Mouse (Mus musculus) heart, embryonic 16.5 days (tissue): ENCODE measurements at regions not wholly inside any gene's neighbourhood (a gene's known extent, or its start where the extent isn't known, plus 50 kb on each side); places are given as distances from the start of the nearest gene placed in this dataset.

Experiments used
- ATAC-seq: fragments of 200-750 bp; cut with Nextera tagmentation; replicated peaks from 2 replicates; pipeline ENCODE4 v1.8.0; 2017; ENCODE audit warnings: moderate number of reproducible peaks; ENCODE audit not compliant: insufficient read depth, low FRiP score; ENCODE audit errors: extremely low read depth
- H3K27ac ChIP-seq: fragments of 300-500 bp; sonication (generic); 2 replicates; pipeline ENCODE4 v1.5.1; 2014; ENCODE audit warnings: mild to moderate bottlenecking, low read length, control low read depth, moderate library complexity
- H3K27me3 ChIP-seq: fragments of 300-500 bp; sonication (generic); 2 replicates; pipeline ENCODE4 v1.6.1; 2014; ENCODE audit warnings: low read length, mixed read lengths; ENCODE audit not compliant: control insufficient read depth, insufficient read depth
- H3K36me3 ChIP-seq: fragments of 300-500 bp; sonication (generic); 2 replicates; pipeline ENCODE4 v1.6.1; 2014; ENCODE audit not compliant: control insufficient read depth, insufficient read depth
- H3K4me1 ChIP-seq: fragments of 300-500 bp; sonication (generic); 2 replicates; pipeline ENCODE4 v1.6.1; 2014; ENCODE audit warnings: low read length, mixed read lengths; ENCODE audit not compliant: control insufficient read depth, insufficient read depth
- H3K4me2 ChIP-seq: fragments of 300-500 bp; sonication (generic); 2 replicates; pipeline ENCODE4 v1.6.1; 2014; ENCODE audit warnings: low read depth, mild to moderate bottlenecking, control low read depth, low read length
- H3K4me3 ChIP-seq: fragments of 300-500 bp; sonication (generic); 2 replicates; pipeline ENCODE4 v1.5.1; 2014; ENCODE audit warnings: mild to moderate bottlenecking, control low read depth, low read length
- H3K9ac ChIP-seq: fragments of 300-500 bp; sonication (generic); 2 replicates; pipeline ENCODE4 v1.6.1; 2014; ENCODE audit warnings: low read length, control low read depth
- H3K9me3 ChIP-seq: fragments of 300-500 bp; sonication (generic); replicated peaks from 2 replicates; pipeline ENCODE4 v1.6.1; 2016; ENCODE audit warnings: low read length; ENCODE audit not compliant: control insufficient read depth
- WGBS: fragments of 180-500 bp; shearing (Covaris S2); extraction: QIAGEN DNeasy Blood & Tissue Kit; methylation state at CpG from one replicate; pipeline ENCODE4 v1.1.7; 2014; 5-methylcytosine and 5-hydroxymethylcytosine counted together

DNA sequence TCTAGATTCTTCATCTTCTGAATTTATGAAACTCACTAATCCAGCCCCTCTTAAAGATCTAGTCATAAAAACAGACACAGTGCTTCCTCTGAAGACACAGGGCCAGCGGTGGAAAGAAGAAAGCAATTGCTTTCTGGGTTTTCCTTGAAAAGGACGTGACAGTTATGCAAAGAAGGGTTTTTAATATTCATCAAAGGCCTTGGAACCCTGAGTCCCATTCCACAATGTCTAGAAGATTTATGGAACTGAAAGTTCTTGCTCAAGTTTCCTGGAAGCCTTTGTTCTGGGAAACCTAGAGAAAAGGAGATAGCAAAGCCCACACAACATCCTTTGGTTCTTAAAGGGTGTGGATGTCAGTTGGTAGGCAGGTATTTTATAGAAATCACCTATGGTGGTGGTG, 346.0 kb downstream of the Gm45692 start:
- Histone ChIP-seq H3K4me2 (no peak overlapping the region), H3K4me3 (no peak overlapping the region), H3K27ac (no peak overlapping the region), H3K27me3 (no peaks in the 10 kb centered on the region; the same call in 1 of the 2 replicates), H3K9ac (no peak overlapping the region), H3K36me3 (no peaks in the 10 kb centered on the region), H3K4me1 (no peaks in the 10 kb centered on the region), H3K9me3 (no peaks in the 10 kb centered on the region)
- 69% methylated on average over 2 of the region's 2 CpGs for WGBS
- ATAC-seq = no peak

DNA sequence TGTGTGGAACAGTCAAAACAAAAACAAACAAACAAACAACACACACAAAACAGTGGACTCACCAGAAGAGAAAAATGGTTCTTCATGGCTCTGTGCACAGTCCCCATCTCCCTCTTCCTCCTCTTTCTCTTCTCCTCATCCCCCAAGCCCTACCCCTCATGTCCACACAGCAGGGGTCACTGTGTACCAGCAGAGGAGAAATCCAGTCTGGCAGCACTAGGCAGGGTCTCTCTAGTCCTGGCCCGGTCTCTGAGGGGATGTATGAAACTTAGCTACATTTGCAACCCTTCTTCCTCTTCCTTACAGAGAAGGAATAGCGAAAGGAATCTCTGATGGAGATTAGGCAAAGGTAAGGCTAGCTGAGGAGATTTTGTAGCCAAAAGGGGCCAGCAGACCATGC, 349.1 kb downstream of the Gm45692 start:
- Histone ChIP-seq H3K9me3 (no peaks in the 10 kb centered on the region), H3K4me1 (no peaks in the 10 kb centered on the region), H3K36me3 (no peaks in the 10 kb centered on the region), H3K9ac (no peak overlapping the region), H3K4me3 (no peak overlapping the region), H3K27me3 (no peaks in the 10 kb centered on the region), H3K4me2 (no peak overlapping the region), H3K27ac (no peak overlapping the region)
- 64% methylated on average over 2 of the region's 2 CpGs for WGBS
- no peak for ATAC-seq

DNA sequence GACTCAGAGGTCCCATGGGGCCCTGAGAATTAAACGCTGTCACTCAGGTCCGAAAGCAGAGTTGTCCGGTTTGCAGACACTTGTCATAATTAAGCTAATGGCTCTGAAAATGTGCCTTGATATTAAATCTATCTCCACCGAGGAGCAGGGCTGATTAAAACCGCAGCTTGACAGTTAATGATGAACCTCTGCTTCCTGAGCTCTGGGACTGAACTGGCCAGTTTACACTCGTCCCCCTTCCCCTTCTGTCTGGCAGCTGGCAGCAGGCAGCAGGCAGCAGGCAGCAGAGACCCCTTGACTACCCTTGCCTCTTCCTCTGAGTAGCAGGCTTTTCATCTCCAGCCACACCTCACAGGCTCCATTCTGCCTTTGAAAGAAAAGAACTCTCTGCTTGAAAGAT, 350.4 kb downstream of the Gm45692 start:
- no peaks in the 10 kb centered on the region for H3K36me3 ChIP-seq
- no peaks in the 10 kb centered on the region for H3K9me3 ChIP-seq
- no peak overlapping the region for H3K4me3 ChIP-seq
- H3K9ac ChIP-seq = no peak overlapping the region
- H3K4me1 ChIP-seq = no peaks in the 10 kb centered on the region
- H3K27ac ChIP-seq = no peak overlapping the region
- WGBS = 50% methylated on average over 6 of the region's 6 CpGs
- ATAC-seq = no peak
- no peak overlapping the region for H3K4me2 ChIP-seq
- no peaks in the 10 kb centered on the region for H3K27me3 ChIP-seq

DNA sequence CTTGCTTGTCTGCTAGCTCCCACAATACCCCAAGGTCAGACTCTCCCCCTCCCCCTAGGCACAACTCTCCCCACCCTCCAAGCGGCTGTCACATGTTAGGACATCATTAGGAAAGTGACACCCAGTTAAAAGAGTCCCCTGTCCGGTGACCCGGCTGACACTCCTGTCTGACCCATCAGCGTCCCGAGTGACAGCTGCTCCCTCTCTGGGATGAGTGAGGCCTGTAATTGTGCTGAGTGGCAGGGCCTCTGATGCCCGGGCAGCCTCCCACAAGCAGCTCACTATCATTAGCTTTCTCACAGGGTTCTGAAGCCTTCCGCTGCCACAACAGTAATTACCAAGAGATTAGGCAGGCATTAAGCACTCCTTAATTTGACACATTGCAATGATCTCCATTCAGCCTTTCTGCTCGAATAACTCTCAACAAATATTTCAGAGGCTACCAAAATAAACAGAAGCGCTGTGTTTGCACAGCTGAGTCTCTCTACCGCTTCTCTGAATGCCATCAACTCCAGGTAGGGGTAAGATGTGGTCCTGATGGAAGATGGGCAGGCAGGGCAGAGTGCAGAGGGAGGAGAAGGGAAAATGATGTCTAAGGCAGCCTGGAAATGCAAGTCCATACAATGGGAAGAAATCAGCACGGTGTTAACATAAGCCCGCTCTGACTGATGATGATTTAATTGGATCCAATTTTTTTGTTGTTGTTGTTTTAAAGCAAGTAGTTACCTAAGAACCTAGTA, 352.6 kb downstream of the Gm45692 start:
- H3K36me3 ChIP-seq = no peaks in the 10 kb centered on the region
- H3K4me2 ChIP-seq = no peak overlapping the region
- no peaks in the 10 kb centered on the region for H3K27me3 ChIP-seq
- 40% methylated on average over 12 of the region's 12 CpGs for WGBS
- ATAC-seq = no peak
- no peaks in the 10 kb centered on the region for H3K9me3 ChIP-seq
- no peaks in the 10 kb centered on the region for H3K4me1 ChIP-seq
- H3K27ac ChIP-seq = no peak overlapping the region
- H3K4me3 ChIP-seq = no peak overlapping the region
- no peak overlapping the region for H3K9ac ChIP-seq

DNA sequence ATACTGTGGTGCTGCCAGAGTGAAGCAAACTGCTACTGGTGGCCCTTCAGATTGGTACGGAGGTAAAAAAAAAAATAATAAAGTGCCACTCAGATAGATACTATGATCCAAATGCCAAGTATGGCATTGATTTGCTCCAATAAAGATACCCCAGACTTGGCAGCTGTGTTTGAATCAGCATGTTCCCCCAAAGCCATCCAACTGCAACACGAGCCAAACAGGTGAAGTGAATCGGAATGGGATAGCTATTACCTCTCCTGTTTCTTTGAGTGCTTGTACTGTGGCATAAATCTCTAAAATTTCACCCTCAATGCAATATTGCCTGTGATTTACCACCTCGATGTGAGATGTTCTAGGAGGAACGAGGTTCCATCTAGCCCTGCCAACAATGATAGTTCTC, 365.4 kb downstream of the Gm45692 start:
- ATAC-seq = no peak
- Histone ChIP-seq H3K4me1 (no peaks in the 10 kb centered on the region), H3K36me3 (no peaks in the 10 kb centered on the region), H3K27me3 (no peaks in the 10 kb centered on the region), H3K4me2 (no peak overlapping the region), H3K9ac (no peak overlapping the region), H3K4me3 (no peak overlapping the region), H3K27ac (no peak overlapping the region), H3K9me3 (no peaks in the 10 kb centered on the region)
- WGBS = 88% methylated on average over 5 of the region's 5 CpGs

DNA sequence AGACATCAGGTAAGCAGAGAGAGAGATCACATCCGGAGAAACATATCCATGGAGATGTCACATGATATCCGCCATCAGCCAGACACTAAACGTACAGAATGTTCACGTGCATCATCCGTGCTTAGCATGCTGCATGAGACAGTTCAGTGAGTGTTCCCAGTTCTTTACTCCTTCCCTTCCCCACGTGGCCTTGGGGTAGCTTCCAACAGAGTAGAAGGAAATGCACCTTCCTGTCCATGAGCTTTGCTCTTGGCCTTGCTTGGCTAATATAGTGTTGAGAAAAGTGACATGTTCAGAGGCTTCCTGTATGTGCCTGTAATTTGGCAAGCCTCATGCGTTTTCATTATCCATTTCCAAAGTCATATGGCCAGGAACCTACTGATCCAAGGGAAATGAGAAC, 368.5 kb downstream of the Gm45692 start:
- H3K27me3 ChIP-seq = no peaks in the 10 kb centered on the region
- H3K4me1 ChIP-seq = no peaks in the 10 kb centered on the region
- no peak for ATAC-seq
- H3K4me2 ChIP-seq = no peak overlapping the region
- no peaks in the 10 kb centered on the region for H3K9me3 ChIP-seq
- no peak overlapping the region for H3K27ac ChIP-seq
- no peak overlapping the region for H3K9ac ChIP-seq
- WGBS = 86% methylated on average over 7 of the region's 7 CpGs
- no peak overlapping the region for H3K4me3 ChIP-seq
- H3K36me3 ChIP-seq = no peaks in the 10 kb centered on the region

DNA sequence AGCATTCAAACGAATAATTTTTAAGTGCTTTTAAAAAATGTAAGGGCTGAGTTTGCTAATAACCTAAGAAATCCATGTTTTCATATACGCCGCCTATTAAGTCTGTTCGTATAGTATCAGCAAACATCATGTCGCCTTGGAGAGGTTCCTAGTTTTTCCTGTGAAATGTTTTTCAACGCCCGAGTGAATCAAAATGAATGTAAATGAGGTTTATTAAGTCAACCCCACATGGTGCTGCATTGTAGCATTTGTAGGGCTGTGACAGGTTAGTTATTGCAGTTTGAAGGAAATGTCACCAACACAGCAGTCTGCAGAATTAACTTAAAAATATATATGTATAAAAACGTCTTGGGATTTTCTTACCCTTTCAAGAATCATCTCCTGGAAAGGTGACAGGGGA, 369.3 kb downstream of the Gm45692 start:
- Histone ChIP-seq H3K27me3 (no peaks in the 10 kb centered on the region), H3K36me3 (no peaks in the 10 kb centered on the region), H3K27ac (no peak overlapping the region), H3K9ac (no peak overlapping the region), H3K4me3 (no peak overlapping the region), H3K9me3 (no peaks in the 10 kb centered on the region), H3K4me1 (no peaks in the 10 kb centered on the region), H3K4me2 (no peak overlapping the region)
- no peak for ATAC-seq
- WGBS = 69% methylated on average over 8 of the region's 8 CpGs

DNA sequence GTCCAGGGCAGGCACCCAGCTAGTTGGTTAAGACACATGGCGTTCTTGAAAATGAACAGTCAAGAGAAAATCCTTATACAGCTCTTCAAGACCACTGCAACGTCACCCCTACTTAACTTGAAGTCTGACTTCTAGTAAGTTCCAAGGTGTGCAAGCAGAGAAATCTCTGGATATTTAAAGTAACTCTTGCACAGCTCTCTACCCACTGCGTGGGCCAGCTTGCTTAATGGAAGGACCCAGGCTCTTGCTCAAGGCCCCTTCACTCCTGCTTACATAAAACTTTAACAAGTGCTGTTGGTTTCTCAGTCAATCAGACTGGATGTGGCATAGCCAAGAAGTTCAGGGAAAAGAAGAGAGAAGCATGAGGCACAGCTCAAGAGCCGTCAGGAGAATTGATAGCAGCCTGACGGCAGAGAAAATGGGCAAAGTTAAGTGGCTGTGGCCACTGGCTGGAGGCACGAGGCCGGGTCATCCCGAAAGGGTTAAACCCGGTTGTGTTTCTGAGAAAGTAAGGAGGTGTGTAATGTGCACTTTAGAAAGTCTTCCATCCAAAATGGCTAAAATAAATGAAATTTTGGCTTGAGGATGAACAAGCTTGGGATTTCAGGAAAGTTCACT, 382.0 kb downstream of the Gm45692 start:
- 66% methylated on average over 9 of the region's 9 CpGs for WGBS
- ATAC-seq = no peak
- Histone ChIP-seq H3K4me1 (peaks cover 14% of the 10 kb centered on the region), H3K27me3 (no peaks in the 10 kb centered on the region), H3K4me2 (no peak overlapping the region), H3K27ac (no peak overlapping the region), H3K36me3 (no peaks in the 10 kb centered on the region), H3K9me3 (no peaks in the 10 kb centered on the region), H3K9ac (no peak overlapping the region), H3K4me3 (no peak overlapping the region)

DNA sequence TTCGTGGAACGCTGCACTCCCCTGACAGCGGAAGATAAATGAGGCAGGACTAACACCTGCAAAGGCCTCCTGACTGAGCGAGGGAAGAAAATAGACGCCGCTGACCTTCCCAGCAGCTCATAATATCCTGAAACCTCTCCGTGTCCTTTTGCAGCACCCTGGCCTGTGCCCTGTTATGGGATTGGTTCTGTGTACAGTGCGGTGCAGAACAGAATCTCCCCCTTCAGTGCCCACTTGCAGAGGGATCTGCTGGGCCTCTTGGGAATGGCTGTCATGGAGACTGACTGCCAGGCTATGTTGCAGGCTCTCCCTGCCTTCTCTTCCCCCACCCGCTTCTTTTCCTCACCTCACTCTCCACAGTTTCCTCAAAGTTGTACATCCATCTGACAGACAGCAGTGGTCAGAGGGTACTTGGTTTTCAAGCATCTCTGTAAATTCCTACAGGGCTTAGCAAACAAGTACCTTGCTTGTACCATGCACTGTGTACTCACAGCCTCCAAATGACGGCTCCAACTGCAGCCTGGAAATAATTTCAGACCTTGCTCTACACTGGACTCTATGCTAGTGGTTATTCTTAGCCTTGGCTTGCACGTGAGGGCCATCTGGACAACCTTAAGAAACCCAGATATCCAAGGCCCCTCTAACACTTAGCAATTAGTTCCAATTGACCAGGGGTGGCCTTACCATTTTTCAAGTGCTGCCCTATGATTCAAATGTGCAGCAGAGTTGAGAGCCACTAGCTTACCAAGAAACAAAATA, 382.7 kb downstream of the Gm45692 start:
- H3K4me2 ChIP-seq = no peak overlapping the region
- no peak overlapping the region for H3K4me3 ChIP-seq

More for the DNA sequence above, 382.7 kb downstream of the Gm45692 start:
- Histone ChIP-seq H3K9ac (no peak overlapping the region), H3K27ac (peak overlapping the region; percentile 55), H3K27me3 (no peaks in the 10 kb centered on the region), H3K9me3 (no peaks in the 10 kb centered on the region), H3K36me3 (no peaks in the 10 kb centered on the region), H3K4me1 (peaks cover 14% of the 10 kb centered on the region)
- 50% methylated on average over 11 of the region's 11 CpGs for WGBS
- ATAC-seq = peak; percentile 52; the same call in 1 of the 2 replicates
